19 mouse cellular contexts compared by ENCODE assay signal in genomic region chr11:6726921-6727320, GRCm38 (mm10).
DNase-seq lines count a peak whose midpoint lies in the region.
"Had no signal": no experiment of that assay in that cellular context is flagged by ENCODE, and none has a peak within 500 bp of the region (broad histone marks: within the 10 kb centered on the region; RNA-seq: fewer than 3 reads in every experiment).

No protein-coding gene starts in this region.

- no peaks in the 10 kb centered on the region for H3K36me3 ChIP-seq in heart, embryonic 10.5 days
- H3K36me3 ChIP-seq: G1E had no signal

- H3K4me3 ChIP-seq in heart, embryonic 10.5 days: no peak overlapping the region

- no peaks in the 10 kb centered on the region for H3K9me3 ChIP-seq in heart, embryonic 10.5 days
- H3K9me3 ChIP-seq: G1E had no signal

- intact Hi-C loops in heart, postnatal 36 days (cut with DNase I): no loop called here

- 92% methylated on average over 5 of the region's 5 CpGs for WGBS in heart, embryonic 10.5 days

- no peaks in the 10 kb centered on the region for H3K27me3 ChIP-seq in heart, embryonic 10.5 days (ENCODE audit: insufficient read depth, poor library complexity, severe bottlenecking)
- H3K27me3 ChIP-seq: Patski had no signal

- no peaks in the 10 kb centered on the region for H3K4me1 ChIP-seq in heart, embryonic 10.5 days

- peak; percentile 66 for DNase-seq in heart, adult 11 months
- no peak for DNase-seq in heart, adult 18-20 months
- DNase-seq in heart, embryonic 10.5 days (ENCODE audit: low spot score): peak; percentile 59
- DNase-seq in heart, postnatal 36 days: no peak
- DNase-seq in testis, postnatal 10 days (ENCODE audit: low spot score): peak; percentile 20
- no peak for DNase-seq in testis, postnatal 14 days (ENCODE audit: low spot score)
- peak; percentile 7 for DNase-seq in urinary bladder, adult 2 months (ENCODE audit: low spot score)
- DNase-seq in urinary bladder, postnatal 25 days (ENCODE audit: low spot score): no peak
- DNase-seq: adrenal gland, adult 2 months; adrenal gland, adult 8-10 months; adrenal gland, postnatal 10 days; adrenal gland, postnatal 14 days; adrenal gland, postnatal 25 days; adrenal gland, postnatal 36 days; B cell, adult 2 months; cerebellum, adult 11 months; cerebellum, adult 11-12 months had no signal

- H3K27ac ChIP-seq in heart, embryonic 10.5 days: no peak overlapping the region

Comparison
In these comparisons a context has a peak if more than half of its experiments do, and no peak if none do; other contexts are left out.
1. DNase-seq: peak in heart, adult 11 months (single experiment), heart, embryonic 10.5 days (single experiment), testis, postnatal 10 days (single experiment) and urinary bladder, adult 2 months (single experiment); none in heart, adult 18-20 months (0 of 2), heart, postnatal 36 days (0 of 2), testis, postnatal 14 days (single experiment) and urinary bladder, postnatal 25 days (single experiment).